Mouse (Mus musculus) Muller cell, postnatal 12 days (primary cell): Measurements from ENCODE around the gene Rnf144a.

Source experiments
- DNase-seq: peaks from one replicate; pipeline ENCODE4 v3.0.0-alpha.2; 2015; ENCODE audit errors: inconsistent ontology term

Gene Rnf144a

GRCm38 (mm10) chr12:26373721-26374120, 41.3 kb downstream of the Rnf144a start:
- no peak for DNase-seq

- DNase-seq: peak; percentile 72
Measured at GRCm38 (mm10) chr12:26370004-26370403, 45.0 kb downstream of the Rnf144a start.

- DNase-seq: no peak
Measured at GRCm38 (mm10) chr12:26367361-26367760, 47.7 kb downstream of the Rnf144a start.

- no peak for DNase-seq
Measured at GRCm38 (mm10) chr12:26366372-26366771, 48.7 kb downstream of the Rnf144a start.

GRCm38 (mm10) chr12:26365531-26366315, 49.3 kb downstream of the Rnf144a start:
- DNase-seq: peak; percentile 30

GRCm38 (mm10) chr12:26364822-26365221, 50.2 kb downstream of the Rnf144a start:
- peak; percentile 26 for DNase-seq

- DNase-seq: peak; percentile 31
Measured at GRCm38 (mm10) chr12:26360946-26361523, 54.0 kb downstream of the Rnf144a start.

- DNase-seq: no peak
Measured at GRCm38 (mm10) chr12:26359817-26360216, 55.2 kb downstream of the Rnf144a start.

- no peak for DNase-seq
Measured at GRCm38 (mm10) chr12:26359241-26359640, 55.8 kb downstream of the Rnf144a start.

GRCm38 (mm10) chr12:26357246-26357645, 57.8 kb downstream of the Rnf144a start:
- no peak for DNase-seq

- no peak for DNase-seq
Measured at GRCm38 (mm10) chr12:26356191-26356590, 58.9 kb downstream of the Rnf144a start.

- peak; percentile 63 for DNase-seq
Measured at GRCm38 (mm10) chr12:26351321-26351720, 63.7 kb downstream of the Rnf144a start.

GRCm38 (mm10) chr12:26344408-26344807, 70.6 kb downstream of the Rnf144a start:
- no peak for DNase-seq

GRCm38 (mm10) chr12:26343131-26343530, 71.9 kb downstream of the Rnf144a start:
- peak; percentile 61 for DNase-seq

- DNase-seq: no peak
Measured at GRCm38 (mm10) chr12:26342663-26343062, 72.4 kb downstream of the Rnf144a start.

- DNase-seq: no peak
Measured at GRCm38 (mm10) chr12:26342086-26342485, 73.0 kb downstream of the Rnf144a start.

- peak; percentile 69 for DNase-seq
Measured at GRCm38 (mm10) chr12:26340621-26341020, 74.4 kb downstream of the Rnf144a start.

GRCm38 (mm10) chr12:26339886-26340285, 75.2 kb downstream of the Rnf144a start:
- DNase-seq: peak; percentile 61

GRCm38 (mm10) chr12:26339181-26339580, 75.9 kb downstream of the Rnf144a start:
- DNase-seq: no peak

GRCm38 (mm10) chr12:26333678-26334077, 81.4 kb downstream of the Rnf144a start:
- DNase-seq: no peak

- DNase-seq: peak; percentile 79
Measured at GRCm38 (mm10) chr12:26331048-26331447, 84.0 kb downstream of the Rnf144a start.

- DNase-seq: peak; percentile 11
Measured at GRCm38 (mm10) chr12:26329756-26330155, 85.3 kb downstream of the Rnf144a start.

- peak; percentile 16 for DNase-seq
Measured at GRCm38 (mm10) chr12:26329031-26329675, 85.9 kb downstream of the Rnf144a start.
